Mouse (Mus musculus) midbrain, embryonic 16.5 days (tissue): Measurements from ENCODE around the gene Hist1h2bk. TPM values are rescaled to one million over a fixed set of nuclear protein-coding genes. Genes with fewer than 3 reads are reported as not detected.
A peak's percentile ranks its signal among the peaks of the same experiment; 100 is the strongest.

Source experiments
- ATAC-seq: fragments of 200-750 bp; cut with Nextera tagmentation; 2 replicates; pipeline ENCODE4 v1.8.0; 2017; ENCODE audit warnings: moderate TSS enrichment
- H3K27ac ChIP-seq: fragments of 300-500 bp; sonication (generic); 2 replicates; pipeline ENCODE4 v1.5.1; 2014; ENCODE audit warnings: mild to moderate bottlenecking, low read length, mixed read lengths
- H3K27me3 ChIP-seq: fragments of 300-500 bp; sonication (generic); 2 replicates; pipeline ENCODE4 v1.6.1; 2014; ENCODE audit warnings: low read depth, low read length, mixed read lengths; ENCODE audit not compliant: control insufficient read depth, insufficient read depth
- H3K36me3 ChIP-seq: fragments of 300-500 bp; sonication (generic); 2 replicates; pipeline ENCODE4 v1.6.1; 2014; ENCODE audit warnings: mild to moderate bottlenecking, low read length, moderate library complexity, mixed read lengths; ENCODE audit not compliant: control insufficient read depth, insufficient read depth
- H3K4me1 ChIP-seq: fragments of 300-500 bp; sonication (generic); 2 replicates; pipeline ENCODE4 v1.6.1; 2014; ENCODE audit warnings: mild to moderate bottlenecking, low read length, mixed read lengths; ENCODE audit not compliant: control insufficient read depth, insufficient read depth
- H3K4me2 ChIP-seq: fragments of 300-500 bp; sonication (generic); 2 replicates; pipeline ENCODE4 v1.6.1; 2014; ENCODE audit warnings: mild to moderate bottlenecking, low read length, mixed read lengths
- H3K4me3 ChIP-seq: fragments of 300-500 bp; sonication (generic); 2 replicates; pipeline ENCODE4 v1.5.1; 2014; ENCODE audit warnings: low read depth, mild to moderate bottlenecking, low read length, moderate library complexity, mixed read lengths
- H3K9ac ChIP-seq: fragments of 300-500 bp; sonication (generic); 2 replicates; pipeline ENCODE4 v1.6.1; 2014; ENCODE audit warnings: low read depth, low read length, mixed read lengths
- H3K9me3 ChIP-seq: fragments of 300-500 bp; sonication (generic); replicated peaks from 2 replicates; pipeline ENCODE4 v1.6.1; 2014; ENCODE audit warnings: mild to moderate bottlenecking, low read length, mixed read lengths; ENCODE audit not compliant: control insufficient read depth, poor library complexity, severe bottlenecking
- WGBS: fragments of 180-500 bp; shearing (Covaris S2); extraction: QIAGEN DNeasy Blood & Tissue Kit; methylation state at CpG from one replicate; pipeline ENCODE4 v1.1.7; 2014; 5-methylcytosine and 5-hydroxymethylcytosine counted together
- polyA plus RNA-seq: library from polyadenylated mRNA; unstranded; fragments of >200 nt; fragmentation: Nextera tagmentation; extraction: Ambion mirVana; gene quantifications from 2 replicates; pipeline ENCODE4 v1.2.1, GENCODE M21; 2015

Hist1h2bk gene
- polyA plus RNA-seq, 1 experiment from 2014 or later: not detected

GRCm38 (mm10) chr13:21997821-21998220 is 37.8 kb upstream of the Hist1h2bk start:
- ATAC-seq: no peak

GRCm38 (mm10) chr13:21998412-21998811 is 37.3 kb upstream of the Hist1h2bk start:
- Histone ChIP-seq H3K27ac (no peak overlapping the region), H3K9ac (no peak overlapping the region), H3K36me3 (no peaks in the 10 kb centered on the region), H3K4me1 (no peaks in the 10 kb centered on the region), H3K4me2 (no peak overlapping the region), H3K27me3 (peaks cover 81% of the 10 kb centered on the region), H3K9me3 (no peaks in the 10 kb centered on the region), H3K4me3 (no peak overlapping the region)
- no peak for ATAC-seq
- 26% methylated on average over 3 of the region's 3 CpGs for WGBS

More at GRCm38 (mm10) chr13:21997821-21998220, 37.8 kb upstream of the Hist1h2bk start:
- Histone ChIP-seq H3K9ac (no peak overlapping the region), H3K27ac (no peak overlapping the region), H3K4me3 (no peak overlapping the region), H3K27me3 (peaks cover 78% of the 10 kb centered on the region), H3K36me3 (no peaks in the 10 kb centered on the region), H3K4me1 (no peaks in the 10 kb centered on the region), H3K9me3 (no peaks in the 10 kb centered on the region), H3K4me2 (no peak overlapping the region)
- 8% methylated on average over 4 of the region's 4 CpGs for WGBS

GRCm38 (mm10) chr13:21999147-21999546 is 36.5 kb upstream of the Hist1h2bk start:
- no peak overlapping the region for H3K9ac ChIP-seq
- H3K36me3 ChIP-seq: no peaks in the 10 kb centered on the region
- no peaks in the 10 kb centered on the region for H3K4me1 ChIP-seq
- H3K9me3 ChIP-seq: no peaks in the 10 kb centered on the region
- H3K27ac ChIP-seq: no peak overlapping the region
- ATAC-seq: no peak
- H3K4me3 ChIP-seq: no peak overlapping the region
- 27% methylated on average over 4 of the region's 4 CpGs for WGBS
- peaks cover 83% of the 10 kb centered on the region for H3K27me3 ChIP-seq
- H3K4me2 ChIP-seq: no peak overlapping the region

GRCm38 (mm10) chr13:22001346-22001745 is 34.3 kb upstream of the Hist1h2bk start:
- no peak overlapping the region for H3K4me3 ChIP-seq
- H3K4me2 ChIP-seq: no peak overlapping the region
- WGBS: 70% methylated on average over 2 of the region's 2 CpGs
- H3K36me3 ChIP-seq: no peaks in the 10 kb centered on the region
- H3K27ac ChIP-seq: no peak overlapping the region
- peaks cover 2% of the 10 kb centered on the region for H3K4me1 ChIP-seq
- ATAC-seq: no peak
- H3K9ac ChIP-seq: no peak overlapping the region
- peaks cover 88% of the 10 kb centered on the region for H3K27me3 ChIP-seq
- no peaks in the 10 kb centered on the region for H3K9me3 ChIP-seq

- H3K9ac ChIP-seq: no peak overlapping the region
- H3K4me2 ChIP-seq: no peak overlapping the region
- H3K27me3 ChIP-seq: peaks cover 89% of the 10 kb centered on the region
- ATAC-seq: no peak
- H3K36me3 ChIP-seq: no peaks in the 10 kb centered on the region
- no peak overlapping the region for H3K4me3 ChIP-seq
- WGBS: 33% methylated on average over 5 of the region's 5 CpGs
- H3K27ac ChIP-seq: no peak overlapping the region
- H3K4me1 ChIP-seq: peaks cover 7% of the 10 kb centered on the region
- no peaks in the 10 kb centered on the region for H3K9me3 ChIP-seq
Measured at GRCm38 (mm10) chr13:22001823-22002222, 33.8 kb upstream of the Hist1h2bk start.

- WGBS: under 1% methylated on average over 45 of the region's 45 CpGs
- Histone ChIP-seq H3K4me3 (peak overlapping the region; percentile 40), H3K9me3 (no peaks in the 10 kb centered on the region), H3K36me3 (no peaks in the 10 kb centered on the region), H3K27me3 (peaks cover 91% of the 10 kb centered on the region), H3K4me2 (peak overlapping the region; percentile 77), H3K4me1 (peaks cover 8% of the 10 kb centered on the region), H3K9ac (no peak overlapping the region), H3K27ac (no peak overlapping the region)
- ATAC-seq: peak; percentile 70
Measured at GRCm38 (mm10) chr13:22005605-22006333, 29.9 kb upstream of the Hist1h2bk start.

- no peaks in the 10 kb centered on the region for H3K36me3 ChIP-seq
- peak; percentile 64 for ATAC-seq
- 2% methylated on average over 38 of the region's 38 CpGs for WGBS
- peaks cover 8% of the 10 kb centered on the region for H3K4me1 ChIP-seq
- H3K27me3 ChIP-seq: peaks cover 89% of the 10 kb centered on the region
- H3K4me2 ChIP-seq: peak overlapping the region; percentile 77
- peak overlapping the region; percentile 40 for H3K4me3 ChIP-seq
- no peak overlapping the region for H3K27ac ChIP-seq
- H3K9me3 ChIP-seq: no peaks in the 10 kb centered on the region
- H3K9ac ChIP-seq: no peak overlapping the region
Measured at GRCm38 (mm10) chr13:22006334-22007120, 29.1 kb upstream of the Hist1h2bk start.

GRCm38 (mm10) chr13:22007121-22007510 is 28.6 kb upstream of the Hist1h2bk start:
- Histone ChIP-seq H3K9me3 (no peaks in the 10 kb centered on the region), H3K4me2 (peak overlapping the region; percentile 77), H3K9ac (no peak overlapping the region), H3K36me3 (no peaks in the 10 kb centered on the region), H3K4me1 (peaks cover 8% of the 10 kb centered on the region), H3K27me3 (peaks cover 86% of the 10 kb centered on the region), H3K4me3 (peak overlapping the region; percentile 40), H3K27ac (no peak overlapping the region)
- ATAC-seq: no peak
- 3% methylated on average over 18 of the region's 18 CpGs for WGBS

- 45% methylated on average over 7 of the region's 7 CpGs for WGBS
- no peak overlapping the region for H3K4me2 ChIP-seq
Measured at GRCm38 (mm10) chr13:22007872-22008271, 27.8 kb upstream of the Hist1h2bk start.

More at GRCm38 (mm10) chr13:22007872-22008271, 27.8 kb upstream of the Hist1h2bk start:
- peaks cover 86% of the 10 kb centered on the region for H3K27me3 ChIP-seq
- peaks cover 8% of the 10 kb centered on the region for H3K4me1 ChIP-seq
- no peaks in the 10 kb centered on the region for H3K36me3 ChIP-seq
- H3K9me3 ChIP-seq: no peaks in the 10 kb centered on the region
- no peak for ATAC-seq
- H3K27ac ChIP-seq: no peak overlapping the region
- no peak overlapping the region for H3K4me3 ChIP-seq
- H3K9ac ChIP-seq: no peak overlapping the region
